Mouse (Mus musculus): Measurements from ENCODE around the gene Bves. TPM values are rescaled to one million over a fixed set of nuclear protein-coding genes. Genes with fewer than 3 reads are reported as not detected.

Gene Bves
- polyA plus RNA-seq (2017; shearing (Covaris generic)): under 1 TPM in 1 of 2 experiments, not detected in 1; 0.07 TPM

DNA sequence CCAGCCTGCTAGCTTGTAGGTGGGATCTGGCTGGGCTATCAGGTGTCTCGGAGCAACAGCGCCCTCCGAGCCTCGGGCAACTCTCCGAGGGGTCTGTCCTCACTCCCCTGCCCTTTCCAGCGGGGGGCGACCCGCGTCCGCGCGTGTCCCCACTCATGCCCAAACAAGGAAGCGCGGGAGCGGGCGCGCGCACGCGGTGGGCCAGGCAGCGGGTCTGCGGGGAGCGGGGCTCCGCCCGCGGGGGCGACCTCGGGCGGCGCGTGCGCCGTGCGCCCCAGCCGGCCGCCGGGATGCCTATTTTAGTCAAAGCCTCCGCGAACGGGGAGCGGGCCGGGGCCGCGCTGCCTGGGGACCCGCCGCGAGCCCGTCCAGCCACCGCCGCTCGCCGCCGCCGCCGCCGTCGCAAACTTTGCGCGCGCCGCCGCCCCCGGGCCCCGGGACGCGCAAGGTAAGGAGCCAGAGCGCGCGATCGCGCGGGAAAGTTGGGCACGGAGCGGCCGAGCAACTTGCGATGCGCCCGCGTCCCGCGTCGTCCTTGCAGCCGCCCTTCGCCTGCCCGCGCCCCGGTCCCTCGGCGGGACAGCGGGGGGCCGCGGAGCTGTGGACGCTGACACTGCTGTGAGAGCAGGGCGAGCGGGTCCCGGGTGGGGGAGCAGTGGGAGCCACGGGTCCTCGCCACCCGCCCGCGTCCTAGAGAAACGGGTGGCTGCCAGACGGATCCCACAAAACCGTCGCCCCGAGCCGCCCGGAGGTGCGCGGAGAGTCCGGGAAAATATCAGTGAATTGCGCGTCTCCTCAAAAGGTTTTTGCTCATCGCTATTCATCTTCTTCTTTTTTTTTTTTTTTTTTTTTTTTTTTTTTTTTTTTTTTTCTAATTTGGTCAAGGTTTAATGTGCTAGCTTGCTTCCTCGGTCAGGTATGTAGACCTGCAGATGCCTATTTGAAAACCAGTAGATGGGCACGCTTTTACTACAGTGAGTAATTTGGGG, at the start of gene Bves:
Gene Bves (plus strand): TSS at position 339 of the 989 bp plus-strand sequence.

Other genes with a start within 250 kb of the Bves start
- gene Popdc3, start 157.7 kb upstream of the Bves start, polyA plus RNA-seq (2017; shearing (Covaris generic)): under 1 TPM in 1 of 2 experiments, not detected in 1; 0.38 TPM
- gene Lin28b, start 150.6 kb downstream of the Bves start, polyA plus RNA-seq (2017; shearing (Covaris generic)): under 1 TPM; 0.04 to 0.29 TPM
- gene Hace1, start 242.1 kb downstream of the Bves start, polyA plus RNA-seq (2017; shearing (Covaris generic)): 10 to 100 TPM; 21.3 to 31.6 TPM